Mouse (Mus musculus) intestine, postnatal 0 days (tissue): ENCODE results near the gene Naa60. TPM values are rescaled to one million over a fixed set of nuclear protein-coding genes. Genes with fewer than 3 reads are reported as not detected.

Experiments used
- ATAC-seq: fragments of 200-750 bp; cut with Nextera tagmentation; 2 replicates; pipeline ENCODE4 v1.8.0; 2017; ENCODE audit warnings: mild to moderate bottlenecking, moderate TSS enrichment, moderate library complexity
- H3K27ac ChIP-seq: fragments of 300-500 bp; sonication (generic); 2 replicates; pipeline ENCODE4 v1.5.1; 2014; ENCODE audit warnings: mild to moderate bottlenecking, low read depth, low read length, moderate library complexity
- H3K27me3 ChIP-seq: fragments of 300-500 bp; sonication (generic); replicated peaks from 2 replicates; pipeline ENCODE4 v1.6.1; 2014; ENCODE audit warnings: low read length, mixed read lengths; ENCODE audit not compliant: control insufficient read depth, insufficient read depth
- H3K36me3 ChIP-seq: fragments of 300-500 bp; sonication (generic); 2 replicates; pipeline ENCODE4 v1.6.1; 2014; ENCODE audit warnings: mild to moderate bottlenecking, moderate library complexity; ENCODE audit not compliant: control insufficient read depth, insufficient read depth
- H3K4me1 ChIP-seq: fragments of 300-500 bp; sonication (generic); replicated peaks from 2 replicates; pipeline ENCODE4 v1.6.1; 2014; ENCODE audit warnings: antibody characterized with exemption, low read length, mixed read lengths; ENCODE audit not compliant: control insufficient read depth, insufficient read depth
- H3K4me2 ChIP-seq: fragments of 300-500 bp; sonication (generic); replicated peaks from 2 replicates; pipeline ENCODE4 v1.6.1; 2014; ENCODE audit warnings: low read depth, mild to moderate bottlenecking, moderate library complexity
- H3K4me3 ChIP-seq: fragments of 300-500 bp; sonication (generic); 2 replicates; pipeline ENCODE4 v1.5.1; 2014; ENCODE audit warnings: low read depth, low read length
- H3K9ac ChIP-seq: fragments of 300-500 bp; sonication (generic); 2 replicates; pipeline ENCODE4 v1.6.1; 2014; ENCODE audit warnings: mild to moderate bottlenecking, low read depth, low read length
- H3K9me3 ChIP-seq: fragments of 300-500 bp; sonication (generic); 2 replicates; pipeline ENCODE4 v1.6.1; 2016; ENCODE audit warnings: mixed run types; ENCODE audit not compliant: control insufficient read depth
- CTCF ChIP-seq: sonication (generic); IDR thresholded peaks from 2 replicates; pipeline ENCODE4 v1.5.1; 2016; ENCODE audit warnings: low read depth, mild to moderate bottlenecking, control low read depth, antibody characterized with exemption, moderate library complexity
- WGBS: fragments of 180-500 bp; shearing (Covaris S2); extraction: QIAGEN DNeasy Blood & Tissue Kit; methylation state at CpG from one replicate; pipeline ENCODE4 v1.1.7; 2014; 5-methylcytosine and 5-hydroxymethylcytosine counted together
- microRNA-seq: library from miRNA; unstranded; fragments of <30 nt; microRNA quantifications from one replicate; pipeline ENCODE4, GENCODE M21; 2016
- polyA plus RNA-seq: library from polyadenylated mRNA; unstranded; fragments of >200 nt; fragmentation: Nextera tagmentation; extraction: Ambion mirVana; gene quantifications from 2 replicates; pipeline ENCODE4 v1.2.1, GENCODE M21; 2015

Naa60 gene
- polyA plus RNA-seq, 1 experiment from 2014 or later = 34.0 TPM

DNA sequence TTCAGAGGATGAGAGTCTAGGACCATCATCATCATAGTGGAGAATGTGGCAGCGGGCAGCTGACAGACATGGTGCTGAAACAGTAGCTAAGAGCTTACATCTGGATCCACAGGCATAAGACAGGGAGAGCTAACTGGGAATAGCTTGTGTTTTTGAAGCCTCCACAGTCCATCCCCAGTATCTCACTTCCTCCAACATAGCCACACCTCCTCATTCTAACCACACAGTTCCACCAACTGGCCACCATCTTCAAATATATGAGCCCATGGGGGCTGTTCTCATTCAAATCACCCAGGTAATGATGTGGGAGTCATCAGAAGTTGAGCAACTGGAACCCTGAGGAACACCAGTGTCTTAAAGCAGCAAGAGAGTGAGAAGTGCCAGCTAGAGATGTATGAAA, 79.0 kb downstream of the Naa60 start:
- Histone ChIP-seq H3K4me2 (no peak overlapping the region), H3K36me3 (no peaks in the 10 kb centered on the region; the same call in 1 of the 2 replicates), H3K27me3 (no peaks in the 10 kb centered on the region), H3K27ac (no peak overlapping the region), H3K9ac (no peak overlapping the region), H3K9me3 (no peaks in the 10 kb centered on the region), H3K4me1 (no peaks in the 10 kb centered on the region), H3K4me3 (no peak overlapping the region)
- WGBS = 100% methylated on average over 1 of the region's 1 CpGs
- ATAC-seq = no peak
- TF ChIP-seq CTCF = no peak

Small RNAs within 50 kb of the gene (microRNA-seq; reads per million reads assigned to microRNA genes)
- not detected for gene Gm23493

Other genes starting within 250 kb of the Naa60 start
- 0.12 and 0.18 TPM in 2 replicates for gene Mefv, start 154.3 kb upstream of the Naa60 start, polyA plus RNA-seq
- 14.7 and 16.3 TPM in 2 replicates for gene Zfp263, start 128.3 kb upstream of the Naa60 start, polyA plus RNA-seq
- gene Olfr15, start 41.5 kb upstream of the Naa60 start, polyA plus RNA-seq = not detected in 2 replicates
- gene Zfp174, start 25.1 kb upstream of the Naa60 start, polyA plus RNA-seq = 0.35 and 0.44 TPM in 2 replicates
- 2.2 and 2.7 TPM in 2 replicates for gene Zfp597, start 12.2 kb downstream of the Naa60 start, polyA plus RNA-seq
- 0.72 and 1.2 TPM in 2 replicates for gene Gm20695, start 12.3 kb downstream of the Naa60 start, polyA plus RNA-seq
- gene 1700037C18Rik, start 36.3 kb downstream of the Naa60 start, polyA plus RNA-seq = 5.5 and 6.4 TPM in 2 replicates
- gene Cluap1, start 36.4 kb downstream of the Naa60 start, polyA plus RNA-seq = 9.1 and 9.2 TPM in 2 replicates
- gene Nlrc3, start 104.3 kb downstream of the Naa60 start, polyA plus RNA-seq = 0.46 and 0.50 TPM in 2 replicates
- gene Slx4, start 131.4 kb downstream of the Naa60 start, polyA plus RNA-seq = 5.6 and 6.0 TPM in 2 replicates
- gene Dnase1, start 164.6 kb downstream of the Naa60 start, polyA plus RNA-seq = 8.0 and 8.9 TPM in 2 replicates
- gene Trap1, start 205.5 kb downstream of the Naa60 start, polyA plus RNA-seq = 33.9 and 35.3 TPM in 2 replicates